Mouse (Mus musculus): ENCODE results near the gene Syce3. TPM values are rescaled to one million over a fixed set of nuclear protein-coding genes. Genes with fewer than 3 reads are reported as not detected.

Gene Syce3
- polyA plus RNA-seq, 1 experiment from 2014 or later: not detected

- Histone ChIP-seq H3K9ac (no peak overlapping the region), H3K27ac (replicated peaks) (no peak overlapping the region), H3K4me2 (peak overlapping the region; percentile 17; the same call in 1 of the 2 replicates), H3K9me3 (no peaks in the 10 kb centered on the region), H3K27me3 (peaks cover 52% of the 10 kb centered on the region), H3K4me3 (0 out of 2 replicates have a peak overlapping the region, but pooled peaks have one; percentile 6), H3K36me3 (no peaks in the 10 kb centered on the region), H3K4me1 (replicated peaks) (peaks cover 33% of the 10 kb centered on the region)
- no peak for ATAC-seq (ENCODE audit: low FRiP score, low read depth)
- 13% methylated on average over 18 of the region's 18 CpGs for WGBS
Observed at GRCm38 (mm10) chr15:89377362-89377761, 32.9 kb downstream of the Syce3 start.

DNA sequence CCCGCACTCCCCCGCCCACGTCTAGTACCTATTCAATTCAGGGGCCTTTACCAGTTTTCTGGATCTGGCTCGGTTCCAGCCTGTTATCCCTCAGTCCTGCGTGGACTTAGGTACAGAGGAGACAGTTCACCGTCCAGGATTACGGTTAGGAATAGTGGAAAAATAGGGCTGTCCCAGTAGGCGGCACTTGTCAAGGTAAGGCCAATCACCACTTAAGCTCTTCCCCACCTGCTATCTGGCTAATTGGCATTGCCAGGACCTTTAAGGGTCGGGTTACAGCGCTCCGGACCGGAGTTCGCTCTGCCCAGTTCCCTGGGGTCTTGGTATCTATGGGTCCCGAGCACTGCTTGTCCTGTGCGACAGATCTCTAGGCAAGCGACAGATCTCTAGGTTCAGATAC is 33.3 kb downstream of the Syce3 start, which contains the start of gene Tymp:
Gene Tymp, minus strand, starts transcription at position 83 of the 400 bp plus-strand sequence.
- no peak within 1 kb of the TSS for H3K9ac ChIP-seq
- ATAC-seq (ENCODE audit: low FRiP score, low read depth): no peak
- H3K27me3 ChIP-seq: peaks cover 52% of the 10 kb centered on the region
- H3K4me2 ChIP-seq: peak within 1 kb of the TSS; percentile 17; the same call in 1 of the 2 replicates
- no peak within 1 kb of the TSS for H3K27ac ChIP-seq (replicated peaks)
- H3K4me3 ChIP-seq: 0 out of 2 replicates have a peak within 1 kb of the TSS, but pooled peaks have one; percentile 6
- peaks cover 3% of the 10 kb centered on the region for H3K36me3 ChIP-seq
- peaks cover 36% of the 10 kb centered on the region for H3K4me1 ChIP-seq (replicated peaks)
- WGBS: 23% methylated on average over 16 of the region's 16 CpGs
- H3K9me3 ChIP-seq: no peaks in the 10 kb centered on the region

DNA sequence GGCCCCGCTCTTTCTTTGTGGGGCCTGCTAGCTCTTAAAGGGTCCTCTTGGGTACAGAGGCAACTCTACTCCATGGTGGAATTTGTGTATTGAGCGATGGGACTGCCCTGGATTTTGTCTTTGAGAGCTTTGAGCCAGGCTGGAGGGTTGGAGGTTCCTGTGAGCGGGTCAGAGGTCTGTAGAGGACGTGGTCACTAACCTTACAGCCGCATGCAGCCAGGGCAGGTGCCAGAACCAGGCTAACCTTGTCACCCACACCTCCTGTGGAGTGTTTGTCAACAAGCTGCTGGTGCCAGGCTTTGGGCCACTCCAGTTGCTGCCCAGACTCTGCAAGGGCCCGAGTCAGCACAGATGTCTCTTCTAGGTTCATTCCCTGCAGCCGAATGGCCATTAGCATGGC is 34.3 kb downstream of the Syce3 start:
- no peak overlapping the region for H3K4me3 ChIP-seq
- no peak overlapping the region for H3K9ac ChIP-seq
- peaks cover 49% of the 10 kb centered on the region for H3K27me3 ChIP-seq
- no peak overlapping the region for H3K4me2 ChIP-seq
- WGBS: 82% methylated on average over 7 of the region's 7 CpGs
- ATAC-seq (ENCODE audit: low FRiP score, low read depth): no peak
- peaks cover 12% of the 10 kb centered on the region for H3K36me3 ChIP-seq
- H3K4me1 ChIP-seq (replicated peaks): peaks cover 36% of the 10 kb centered on the region
- no peaks in the 10 kb centered on the region for H3K9me3 ChIP-seq
- H3K27ac ChIP-seq (replicated peaks): no peak overlapping the region

DNA sequence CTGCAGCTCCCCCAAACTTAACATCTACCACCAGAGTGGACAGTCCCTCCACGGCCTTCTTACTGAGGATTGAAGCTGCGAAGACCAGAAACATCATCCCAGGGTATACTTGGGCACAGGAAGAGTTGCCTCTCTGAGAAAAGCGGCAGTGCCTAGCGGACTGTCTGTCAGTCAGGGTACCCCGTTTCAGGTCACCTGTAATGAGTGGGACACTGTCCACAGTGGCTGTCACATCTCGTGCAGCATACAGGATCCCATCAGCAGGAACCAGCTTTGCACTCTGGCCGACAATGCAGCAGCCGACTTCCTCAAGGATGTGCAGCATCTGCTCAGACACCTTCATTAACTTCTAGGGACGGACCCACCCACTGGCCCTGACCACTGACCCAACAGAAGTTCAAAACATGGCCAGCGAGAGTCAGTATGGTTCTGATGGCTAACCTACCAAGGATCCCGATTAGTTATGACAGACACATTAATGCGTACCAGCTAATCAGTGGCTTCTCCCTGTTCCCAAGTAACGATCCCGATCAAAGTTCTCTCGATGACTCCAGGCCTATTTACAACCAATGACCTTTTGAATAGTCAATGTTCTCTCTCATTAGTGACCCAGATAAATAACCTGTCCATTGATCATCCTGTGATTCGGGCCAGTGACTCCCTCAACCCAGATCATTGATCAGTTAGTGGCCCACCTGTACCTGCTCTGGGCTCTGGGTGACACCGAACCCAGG is 35.3 kb downstream of the Syce3 start:
- Histone ChIP-seq H3K4me3 (peak overlapping the region; percentile 92; the same call in 1 of the 2 replicates), H3K27ac (replicated peaks) (no peak overlapping the region), H3K27me3 (peaks cover 39% of the 10 kb centered on the region), H3K9me3 (no peaks in the 10 kb centered on the region), H3K4me1 (replicated peaks) (peaks cover 36% of the 10 kb centered on the region), H3K9ac (no peak overlapping the region), H3K36me3 (peaks cover 23% of the 10 kb centered on the region), H3K4me2 (peak overlapping the region; percentile 91; the same call in 1 of the 2 replicates)
- ATAC-seq (ENCODE audit: low FRiP score, low read depth): no peak
- WGBS: 93% methylated on average over 17 of the region's 17 CpGs

- peaks cover 33% of the 10 kb centered on the region for H3K4me1 ChIP-seq (replicated peaks)
- 0 out of 2 replicates have a peak, but pooled peaks have one; percentile 6 for ATAC-seq (ENCODE audit: low FRiP score, low read depth)
- H3K27ac ChIP-seq (replicated peaks): peak overlapping the region; percentile 97
- H3K9ac ChIP-seq: peak overlapping the region; percentile 89
- H3K27me3 ChIP-seq: peaks cover 35% of the 10 kb centered on the region
- no peaks in the 10 kb centered on the region for H3K9me3 ChIP-seq
- H3K4me2 ChIP-seq: peak overlapping the region; percentile 91
- peaks cover 29% of the 10 kb centered on the region for H3K36me3 ChIP-seq
- peak overlapping the region; percentile 92 for H3K4me3 ChIP-seq
- WGBS: 52% methylated on average over 9 of the region's 9 CpGs
Observed at GRCm38 (mm10) chr15:89374340-89374739, 36.0 kb downstream of the Syce3 start.

GRCm38 (mm10) chr15:89373762-89374248 is 36.5 kb downstream of the Syce3 start, which contains the start of gene Sco2:
Gene Sco2, minus strand, starts transcription at chr15:89373846.
- H3K4me1 ChIP-seq (replicated peaks): peaks cover 28% of the 10 kb centered on the region
- H3K9me3 ChIP-seq: no peaks in the 10 kb centered on the region
- peaks cover 29% of the 10 kb centered on the region for H3K27me3 ChIP-seq
- H3K27ac ChIP-seq (replicated peaks): peak within 1 kb of the TSS; percentile 97
- peak within 1 kb of the TSS; percentile 89 for H3K9ac ChIP-seq
- 0% methylated on average over 42 of the region's 42 CpGs for WGBS
- peak within 1 kb of the TSS; percentile 91 for H3K4me2 ChIP-seq
- H3K36me3 ChIP-seq: peaks cover 34% of the 10 kb centered on the region
- H3K4me3 ChIP-seq: peak within 1 kb of the TSS; percentile 92
- ATAC-seq (ENCODE audit: low FRiP score, low read depth): peak; percentile 89

- H3K36me3 ChIP-seq: peaks cover 40% of the 10 kb centered on the region
- H3K9ac ChIP-seq: peak overlapping the region; percentile 89
- no peaks in the 10 kb centered on the region for H3K9me3 ChIP-seq
- peak overlapping the region; percentile 91 for H3K4me2 ChIP-seq
- H3K27ac ChIP-seq (replicated peaks): peak overlapping the region; percentile 97
- peaks cover 22% of the 10 kb centered on the region for H3K4me1 ChIP-seq (replicated peaks)
- peaks cover 24% of the 10 kb centered on the region for H3K27me3 ChIP-seq
- H3K4me3 ChIP-seq: peak overlapping the region; percentile 92
- peak; percentile 82 for ATAC-seq (ENCODE audit: low FRiP score, low read depth)
- 2% methylated on average over 35 of the region's 35 CpGs for WGBS
Observed at GRCm38 (mm10) chr15:89373027-89373761, 37.1 kb downstream of the Syce3 start.

DNA sequence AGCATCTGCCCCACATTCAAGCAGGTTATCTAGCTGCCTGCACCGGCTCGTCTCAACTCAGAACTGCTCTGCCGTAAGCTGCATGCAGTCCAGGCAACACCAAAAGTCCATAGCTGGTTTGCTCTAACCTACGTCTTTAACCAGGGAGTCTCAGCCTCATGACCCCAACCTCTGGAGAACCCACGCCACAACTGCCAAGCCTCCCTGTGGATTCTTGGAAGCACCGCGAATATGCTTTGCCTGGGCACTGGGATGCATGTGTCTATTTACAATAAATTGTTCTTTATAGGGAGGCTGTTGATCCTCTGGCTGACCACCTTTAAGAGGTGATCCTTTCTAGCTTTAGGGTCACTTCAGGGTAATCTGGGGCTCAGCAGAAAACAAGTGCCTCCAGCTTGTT is 37.8 kb downstream of the Syce3 start:
- no peak for ATAC-seq (ENCODE audit: low FRiP score, low read depth)
- Histone ChIP-seq H3K4me3 (peak overlapping the region; percentile 92), H3K9ac (0 out of 2 replicates have a peak overlapping the region, but pooled peaks have one; percentile 89), H3K27me3 (peaks cover 17% of the 10 kb centered on the region), H3K36me3 (peaks cover 47% of the 10 kb centered on the region), H3K4me1 (replicated peaks) (peaks cover 19% of the 10 kb centered on the region), H3K27ac (replicated peaks) (no peak overlapping the region), H3K4me2 (peak overlapping the region; percentile 91), H3K9me3 (no peaks in the 10 kb centered on the region)
- WGBS: 84% methylated on average over 7 of the region's 7 CpGs

GRCm38 (mm10) chr15:89372068-89372467 is 38.2 kb downstream of the Syce3 start:
- WGBS: 90% methylated on average over 13 of the region's 13 CpGs
- Histone ChIP-seq H3K4me1 (replicated peaks) (peaks cover 19% of the 10 kb centered on the region), H3K27ac (replicated peaks) (no peak overlapping the region), H3K9me3 (no peaks in the 10 kb centered on the region), H3K27me3 (peaks cover 13% of the 10 kb centered on the region), H3K36me3 (peaks cover 52% of the 10 kb centered on the region), H3K4me3 (no peak overlapping the region), H3K9ac (no peak overlapping the region), H3K4me2 (no peak overlapping the region)
- no peak for ATAC-seq (ENCODE audit: low FRiP score, low read depth)

- Histone ChIP-seq H3K4me1 (replicated peaks) (no peaks in the 10 kb centered on the region), H3K9ac (no peak overlapping the region), H3K4me2 (no peak overlapping the region), H3K27ac (replicated peaks) (no peak overlapping the region), H3K9me3 (no peaks in the 10 kb centered on the region), H3K27me3 (no peaks in the 10 kb centered on the region), H3K4me3 (no peak overlapping the region), H3K36me3 (peaks cover 92% of the 10 kb centered on the region)
- 94% methylated on average over 4 of the region's 4 CpGs for WGBS
- ATAC-seq (ENCODE audit: low FRiP score, low read depth): no peak
Observed at GRCm38 (mm10) chr15:89365141-89365551, 45.2 kb downstream of the Syce3 start.

DNA sequence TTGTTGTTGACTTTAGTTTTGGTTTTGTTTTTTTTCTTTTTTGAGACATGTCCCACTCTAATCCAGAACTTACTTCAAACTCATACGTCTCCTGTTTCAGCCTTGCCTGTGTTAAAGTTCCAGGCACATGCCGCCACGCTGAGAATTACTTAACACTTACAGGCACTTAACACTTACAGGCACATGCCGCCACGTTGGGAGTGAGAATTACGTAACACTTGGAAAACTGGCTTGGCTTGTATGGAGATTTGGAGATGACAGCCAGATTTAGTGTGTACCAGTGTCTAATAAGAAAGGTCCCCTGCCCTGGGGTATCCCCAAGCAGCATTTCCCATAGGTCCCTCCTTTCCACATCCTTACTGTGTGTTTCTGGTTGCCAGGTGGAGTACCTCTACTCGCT is 47.3 kb downstream of the Syce3 start:
- no peaks in the 10 kb centered on the region for H3K27me3 ChIP-seq
- no peak for ATAC-seq (ENCODE audit: low FRiP score, low read depth)
- H3K9me3 ChIP-seq: no peaks in the 10 kb centered on the region
- peaks cover 71% of the 10 kb centered on the region for H3K36me3 ChIP-seq
- 96% methylated on average over 7 of the region's 7 CpGs for WGBS
- H3K9ac ChIP-seq: no peak overlapping the region
- no peak overlapping the region for H3K27ac ChIP-seq (replicated peaks)
- H3K4me2 ChIP-seq: no peak overlapping the region
- peaks cover 4% of the 10 kb centered on the region for H3K4me1 ChIP-seq (replicated peaks)
- H3K4me3 ChIP-seq: no peak overlapping the region

DNA sequence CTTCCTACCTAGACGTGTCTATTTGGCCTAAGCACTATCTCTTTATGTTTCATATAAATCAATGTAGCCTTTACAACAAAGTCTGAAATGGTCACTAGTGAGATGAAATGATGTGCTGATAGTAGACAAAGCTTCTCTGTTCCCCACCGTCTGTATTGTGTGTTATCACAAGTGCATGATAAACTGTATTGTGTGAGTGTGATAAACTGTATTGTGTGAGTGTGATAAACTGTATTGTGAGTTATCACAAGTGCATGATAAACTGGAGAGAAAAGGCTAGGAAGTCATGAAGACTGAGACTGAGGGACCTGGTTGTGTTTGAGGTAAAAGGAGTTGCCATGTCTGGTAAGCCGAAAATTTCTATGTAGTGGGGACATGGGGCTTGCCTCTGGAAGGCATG is 51.5 kb downstream of the Syce3 start:
- H3K9ac ChIP-seq: no peak overlapping the region

More for the DNA sequence above, 51.5 kb downstream of the Syce3 start:
- Histone ChIP-seq H3K4me3 (no peak overlapping the region), H3K27ac (replicated peaks) (no peak overlapping the region), H3K9me3 (no peaks in the 10 kb centered on the region), H3K27me3 (no peaks in the 10 kb centered on the region), H3K4me1 (replicated peaks) (peaks cover 34% of the 10 kb centered on the region), H3K36me3 (peaks cover 28% of the 10 kb centered on the region), H3K4me2 (no peak overlapping the region)
- ATAC-seq (ENCODE audit: low FRiP score, low read depth): no peak
- WGBS: 87% methylated on average over 3 of the region's 3 CpGs
